Mouse (Mus musculus) neural tube, embryonic 10.5 days (tissue): Measurements from ENCODE around the gene Plxna4.

Experiments used
- DNase-seq: peaks from one replicate; pipeline ENCODE4 v3.0.0-alpha.2; 2017; ENCODE audit warnings: low spot score; ENCODE audit errors: extremely low spot score

Plxna4 gene

DNA sequence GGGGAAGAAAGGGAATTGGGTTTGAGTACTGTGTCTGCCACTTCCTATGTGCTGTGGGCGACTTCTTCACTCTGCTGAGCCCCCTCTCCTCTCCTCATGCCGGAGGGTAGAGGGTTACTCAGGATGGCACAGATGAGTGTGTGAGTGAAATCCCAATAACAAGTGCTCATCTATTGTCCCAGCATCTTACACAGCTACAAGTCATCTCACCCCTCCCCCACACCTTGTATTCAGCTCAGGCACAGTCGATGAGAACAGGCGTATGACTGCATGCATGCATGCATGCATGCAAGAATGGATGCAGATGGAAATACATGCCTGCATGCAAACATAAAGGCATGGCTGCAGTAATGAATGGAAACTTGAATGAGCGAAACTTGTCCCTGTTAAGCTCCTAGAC is 327.7 kb downstream of the Plxna4 start:
- DNase-seq: no peak

DNA sequence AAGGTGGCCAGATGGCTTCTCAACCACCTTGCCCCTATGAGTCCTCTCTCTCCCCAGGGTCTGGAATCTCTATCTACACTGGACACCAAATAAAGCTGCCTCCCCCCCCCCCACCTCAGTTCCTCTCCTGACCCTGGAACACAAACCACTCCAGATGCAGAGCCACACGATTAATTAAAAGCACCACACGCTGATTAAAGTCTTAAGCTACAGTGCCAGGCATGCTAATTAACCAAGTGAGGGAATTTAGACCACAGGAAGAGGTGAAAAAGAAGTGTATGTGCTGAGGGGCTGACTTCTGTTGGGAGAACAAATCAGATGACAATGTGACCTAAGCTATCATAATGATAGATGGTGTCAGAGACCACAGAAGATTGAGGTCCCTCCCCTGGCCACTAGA is 332.8 kb downstream of the Plxna4 start:
- no peak for DNase-seq

DNA sequence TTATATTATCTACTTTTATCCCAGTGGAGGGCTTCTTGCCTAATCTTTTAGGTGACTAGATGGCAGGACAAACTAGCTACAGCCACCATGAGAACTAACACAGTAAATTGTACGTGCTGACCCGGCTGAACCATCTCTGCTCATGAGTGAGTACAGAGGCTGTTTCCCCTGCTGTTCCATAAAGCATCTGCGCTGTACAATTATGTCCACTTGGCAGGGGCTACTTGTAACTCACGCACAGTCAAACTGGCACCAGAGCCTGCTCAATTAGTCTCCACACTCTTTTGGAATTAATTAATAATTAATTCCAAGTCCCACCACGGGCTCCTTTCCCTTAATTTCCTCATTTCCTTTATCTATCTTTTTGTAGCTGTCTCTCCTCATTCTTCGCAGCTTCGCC is 335.8 kb downstream of the Plxna4 start:
- no peak for DNase-seq

DNA sequence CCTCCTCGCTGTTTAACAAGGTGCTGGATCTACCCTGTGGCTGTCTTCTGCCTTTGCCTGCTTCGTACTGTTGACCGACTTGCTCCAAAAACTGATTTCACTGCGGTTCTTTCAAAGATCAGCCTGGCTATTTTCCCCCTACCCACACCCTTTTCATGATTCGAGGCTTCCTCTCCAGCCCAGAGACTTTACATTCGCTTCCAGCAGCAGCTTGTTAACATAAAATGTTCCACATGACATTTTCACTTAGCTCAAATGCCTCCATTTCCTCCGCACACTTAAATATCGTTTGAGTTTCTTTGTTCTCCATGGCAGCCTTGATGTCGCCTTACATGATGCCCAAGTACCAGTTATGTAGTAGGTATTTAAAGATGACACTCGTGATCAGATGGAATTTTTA is 336.3 kb downstream of the Plxna4 start:
- no peak for DNase-seq

DNA sequence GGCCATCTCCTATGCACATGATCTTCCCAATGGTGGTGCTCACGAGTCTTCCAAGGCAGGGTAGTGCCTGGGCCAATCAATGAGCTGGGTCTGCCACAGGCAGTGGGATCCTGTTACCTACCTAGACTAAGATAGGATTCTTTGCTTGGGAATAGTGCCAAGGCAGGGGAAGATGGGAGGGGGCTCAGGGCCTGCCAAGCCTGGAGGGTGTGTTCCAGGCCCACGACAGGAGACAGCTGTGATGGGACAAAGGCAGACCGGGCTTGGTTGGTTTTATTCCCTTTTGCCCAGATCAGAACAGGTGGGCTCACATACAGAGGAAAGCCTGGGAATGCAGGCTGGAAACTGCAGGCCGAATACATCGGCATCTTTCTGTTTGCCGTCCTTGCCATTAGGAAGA is 342.0 kb downstream of the Plxna4 start:
- no peak for DNase-seq

DNA sequence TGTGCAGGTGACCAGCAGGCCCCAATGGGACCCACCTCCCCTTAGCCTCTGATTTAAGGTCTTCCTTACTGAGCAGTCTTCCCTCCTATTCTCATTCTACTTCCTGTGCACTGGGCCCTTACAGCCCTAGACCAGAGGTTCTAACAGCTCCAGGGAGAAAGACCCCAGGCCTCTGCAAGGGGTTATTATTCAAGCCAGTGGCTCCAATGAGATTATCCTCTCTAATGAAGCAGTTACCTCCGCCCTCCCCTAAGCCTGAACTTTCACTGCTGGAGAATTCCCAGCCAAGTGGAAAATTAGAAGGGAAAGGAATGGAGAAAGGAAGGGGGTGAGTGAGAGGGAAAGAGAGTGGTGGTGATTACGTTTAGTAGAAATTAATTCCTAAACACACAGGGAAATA is 345.0 kb downstream of the Plxna4 start:
- DNase-seq: no peak

DNA sequence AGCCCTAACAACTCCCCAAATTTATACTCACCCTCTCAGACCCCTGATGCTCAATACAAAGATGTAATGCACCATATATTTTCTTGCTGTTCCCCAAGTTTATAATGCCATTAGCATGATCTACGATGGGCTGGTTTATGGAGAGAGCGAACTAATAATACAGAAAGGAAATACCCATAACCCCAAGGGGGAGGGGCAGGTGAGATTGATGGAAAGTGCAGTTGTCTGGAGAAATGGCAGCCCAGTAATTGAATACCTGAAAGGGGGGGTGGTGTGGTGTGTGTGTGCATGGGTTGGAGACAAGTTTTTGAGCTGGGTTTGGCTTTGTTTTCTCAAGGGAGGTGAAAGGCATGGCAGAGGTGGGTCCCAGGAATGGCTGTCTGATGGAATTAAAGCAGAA is 356.6 kb downstream of the Plxna4 start:
- no peak for DNase-seq

DNA sequence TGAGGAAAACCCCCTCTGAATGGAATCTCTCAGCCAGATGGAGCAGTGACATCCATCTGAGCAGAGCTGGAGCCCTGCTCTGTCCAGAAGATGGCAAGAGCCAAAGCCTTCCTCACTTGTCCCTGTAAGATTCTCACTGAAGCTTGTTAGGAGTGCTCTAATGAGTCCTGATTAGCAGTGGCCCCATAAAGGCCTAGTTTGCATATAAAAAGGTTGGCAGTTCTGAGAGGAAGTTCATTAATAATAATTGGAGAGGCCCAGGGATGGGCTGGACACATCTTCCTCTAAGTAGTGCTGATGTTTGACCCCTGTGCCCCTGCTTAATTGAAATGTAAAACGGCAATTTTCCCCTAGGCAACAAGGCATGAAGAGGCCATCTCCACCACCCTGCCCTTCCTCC is 361.4 kb downstream of the Plxna4 start:
- DNase-seq: no peak

DNA sequence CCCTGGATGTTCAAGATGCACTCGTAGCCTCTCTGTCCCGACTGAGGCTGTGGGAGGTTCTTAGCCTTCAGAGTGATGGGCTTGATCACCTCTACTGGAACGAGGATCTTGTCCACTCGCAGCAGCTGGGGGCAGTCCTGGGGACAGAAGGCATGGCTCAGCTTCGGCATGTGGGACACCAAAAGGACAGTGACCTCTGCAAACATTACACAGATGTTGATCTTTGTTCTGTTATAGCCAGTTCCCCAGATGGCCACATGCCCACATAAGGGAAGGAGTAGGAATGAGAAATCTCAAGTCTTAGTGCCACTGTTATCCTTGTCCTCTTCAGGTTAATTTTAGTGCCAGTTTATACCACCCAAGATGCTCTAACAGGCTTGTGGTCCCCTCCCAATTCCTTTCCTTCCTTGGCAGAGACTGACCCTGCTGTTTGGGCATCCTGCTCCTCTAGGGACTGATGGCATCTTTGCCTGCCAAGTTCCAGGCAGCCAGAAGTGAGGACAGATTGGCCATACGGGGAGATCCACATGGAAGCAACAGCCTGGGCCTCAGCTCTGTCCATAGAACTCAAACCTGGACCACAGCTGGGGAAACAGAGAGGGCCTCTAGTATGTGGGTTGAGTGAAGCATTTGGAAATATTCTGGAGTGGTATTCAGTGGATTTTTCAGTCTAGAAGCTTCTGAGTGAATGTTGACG is 363.8 kb downstream of the Plxna4 start:
- DNase-seq: no peak

DNA sequence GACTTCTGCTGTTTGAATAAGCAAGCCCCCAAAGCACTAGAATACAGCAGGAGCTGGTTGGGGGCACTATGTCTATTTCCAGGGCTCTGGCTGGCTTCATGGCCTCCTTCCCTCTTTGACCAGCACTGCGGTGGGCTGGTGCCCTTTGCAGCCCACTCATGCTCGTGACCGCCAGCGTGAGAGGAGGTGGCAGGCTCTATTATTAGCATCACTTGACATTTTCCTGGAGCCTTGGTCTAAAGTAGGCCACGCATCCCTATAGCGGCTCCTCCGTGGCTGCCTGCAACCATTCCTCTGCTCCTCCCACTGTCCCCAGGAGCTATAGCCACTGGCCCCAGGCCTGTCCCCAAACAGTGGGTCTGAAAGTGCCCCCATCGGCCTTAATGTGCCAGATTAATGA is 367.2 kb downstream of the Plxna4 start:
- DNase-seq: no peak

DNA sequence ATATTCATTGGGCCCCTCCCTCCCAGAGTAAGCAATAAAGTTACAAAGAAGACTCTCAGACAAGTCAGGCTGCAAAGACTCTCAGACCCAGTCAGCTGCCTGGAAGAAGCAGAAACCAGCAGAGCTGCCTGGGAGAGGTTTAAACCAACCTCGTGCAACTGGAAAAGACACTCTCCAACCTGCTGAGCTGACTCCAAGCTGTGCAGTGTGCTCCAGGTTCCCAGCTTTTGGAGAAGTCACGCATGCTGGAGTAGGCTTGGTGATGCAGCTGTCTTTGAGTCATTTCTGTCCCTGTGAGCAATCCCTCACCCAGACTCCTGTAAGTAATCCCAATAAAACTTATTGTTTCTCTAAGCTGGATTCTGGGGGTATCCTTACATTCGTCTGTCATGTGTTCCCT is 369.4 kb downstream of the Plxna4 start:
- no peak for DNase-seq

DNA sequence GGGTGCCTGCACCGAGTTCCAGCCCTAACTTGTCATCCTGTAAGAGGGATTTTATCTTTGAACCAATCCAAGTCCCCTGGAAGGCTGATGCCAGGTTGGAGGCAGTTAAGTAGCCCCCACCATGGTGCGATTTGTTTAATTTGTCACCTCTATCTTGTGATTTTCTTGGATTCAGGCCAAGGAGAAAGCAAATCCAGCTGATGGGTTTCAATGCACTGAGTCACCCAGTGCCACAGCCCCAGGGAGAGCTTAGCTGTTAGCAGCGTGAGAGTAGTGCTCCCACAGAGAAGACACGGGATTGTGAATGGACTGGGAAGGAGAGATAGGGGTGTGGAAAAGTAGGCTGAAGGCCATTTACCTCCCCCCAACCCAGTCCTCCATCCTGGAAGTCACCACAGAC is 375.6 kb downstream of the Plxna4 start:
- DNase-seq: no peak

DNA sequence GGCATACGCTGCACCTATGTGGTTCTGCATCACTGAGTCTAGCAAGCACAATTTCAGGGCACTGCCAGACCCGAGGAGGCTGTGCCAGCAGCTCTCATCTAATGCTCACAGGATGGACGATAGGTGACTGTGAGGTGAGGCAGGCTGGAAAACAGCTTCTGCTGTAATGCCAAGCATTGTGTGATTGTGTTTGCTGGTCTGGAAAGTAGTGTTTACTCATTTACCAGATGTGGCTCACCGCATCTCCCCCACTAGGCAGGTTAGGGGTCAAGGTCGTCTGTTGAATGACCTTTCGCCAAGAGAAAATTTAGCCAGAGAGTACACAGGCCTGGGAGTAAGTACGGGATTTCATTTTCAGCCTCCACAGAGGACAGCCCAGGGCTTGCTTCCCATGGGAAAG is 377.9 kb downstream of the Plxna4 start:
- DNase-seq: no peak

DNA sequence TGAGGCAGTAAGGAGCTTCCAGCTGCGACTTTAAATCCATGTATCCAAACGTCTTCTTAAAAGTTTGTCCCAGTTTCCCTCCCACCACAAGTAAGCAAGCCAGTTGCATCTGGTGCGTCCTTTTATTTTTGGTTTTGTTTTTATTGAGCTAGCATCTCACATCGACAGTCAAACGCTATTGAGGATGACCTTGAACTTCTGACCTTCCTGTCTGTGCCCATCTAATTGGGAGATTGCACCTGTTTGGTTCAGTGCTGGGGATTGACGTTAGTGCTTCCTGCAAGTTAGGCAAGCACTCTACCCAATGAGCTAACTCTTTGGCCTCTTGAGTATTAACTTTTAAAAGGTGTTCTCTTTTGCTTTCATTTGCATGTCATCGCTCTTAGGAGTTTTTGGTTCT is 379.0 kb downstream of the Plxna4 start:
- no peak for DNase-seq

DNA sequence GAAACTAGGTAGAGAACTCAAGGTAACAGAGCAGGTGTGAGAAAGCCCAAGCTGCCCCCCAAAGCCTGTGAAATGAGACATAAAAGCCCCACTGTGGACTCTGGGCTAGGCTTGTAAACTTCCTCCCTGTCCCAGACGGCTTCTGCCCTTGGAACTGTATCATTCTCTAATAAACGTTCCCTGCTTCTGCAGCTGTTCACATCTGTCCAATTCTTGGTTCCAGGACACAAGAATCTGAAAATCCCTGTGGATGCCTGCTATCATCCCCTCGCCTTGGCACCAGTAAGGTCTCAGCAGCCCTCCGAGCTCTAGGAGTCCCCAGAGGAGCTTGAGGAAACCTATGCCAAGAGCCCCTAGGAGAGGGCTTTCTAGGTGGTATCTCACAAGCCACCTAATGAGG is 383.7 kb downstream of the Plxna4 start:
- no peak for DNase-seq

DNA sequence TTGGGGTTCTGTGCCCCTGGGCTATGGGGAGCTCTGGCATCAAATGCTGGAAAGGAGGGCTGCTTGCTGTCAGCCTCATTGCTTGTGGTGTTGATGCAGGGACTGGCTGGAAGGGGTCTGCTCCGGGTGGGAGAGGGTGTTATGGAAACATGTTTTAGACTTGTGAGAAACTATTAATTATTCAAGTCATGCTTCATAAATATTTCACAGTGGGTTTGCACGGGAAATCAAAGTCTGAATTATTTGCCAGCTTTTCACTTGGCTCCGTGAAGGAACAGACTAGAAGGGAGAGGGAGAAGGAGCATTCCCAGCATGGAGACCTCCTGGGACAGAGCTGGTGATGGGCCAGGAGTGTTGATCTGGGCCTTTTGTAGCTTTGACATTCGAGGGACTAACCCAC is 384.6 kb downstream of the Plxna4 start:
- no peak for DNase-seq

DNA sequence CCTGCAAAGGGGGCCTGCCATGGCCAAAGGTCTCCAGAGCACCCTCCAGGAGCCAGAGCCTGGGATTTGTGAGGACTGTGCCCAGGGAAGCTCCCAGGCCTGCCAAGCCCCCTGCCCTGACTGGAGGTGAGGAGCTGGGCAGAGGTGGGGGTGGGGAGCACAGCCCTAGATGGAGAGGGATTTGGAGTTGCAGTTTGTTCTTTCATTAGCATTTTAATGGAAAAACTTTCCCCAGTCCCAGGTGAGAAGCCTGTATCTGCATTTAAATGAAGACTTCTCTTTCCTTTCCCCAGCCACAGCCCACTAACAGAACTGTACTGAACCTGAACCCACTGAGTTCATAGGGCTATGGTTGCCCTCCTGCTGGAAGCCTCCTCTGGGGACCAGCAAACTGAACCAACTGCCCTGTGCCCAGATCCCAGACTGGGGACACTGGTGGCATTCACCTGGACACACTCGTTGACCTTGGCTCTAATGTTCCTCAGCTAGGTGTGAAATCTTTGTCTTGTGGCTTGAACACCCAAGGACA is 385.3 kb downstream of the Plxna4 start:
- no peak for DNase-seq

DNA sequence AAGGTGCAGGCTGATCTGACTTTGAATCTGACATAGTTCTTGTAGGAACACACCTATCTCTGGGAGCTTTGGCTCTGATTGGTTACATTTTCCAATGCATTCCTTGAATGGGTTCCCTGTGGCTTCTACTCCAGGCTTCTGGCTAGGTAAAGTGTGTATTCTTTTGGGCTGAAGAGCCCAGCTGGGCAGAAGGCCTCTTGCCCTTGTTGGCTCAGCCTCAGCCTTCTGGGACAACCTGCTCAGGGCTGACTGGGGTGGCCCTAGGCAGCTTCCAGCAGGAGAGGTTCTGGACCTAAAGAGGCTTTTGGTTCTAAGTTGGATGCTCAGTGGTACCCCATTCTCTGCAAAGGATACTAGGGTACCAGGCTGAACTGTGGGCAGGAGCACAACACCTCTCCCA is 386.5 kb downstream of the Plxna4 start:
- DNase-seq: no peak

DNA sequence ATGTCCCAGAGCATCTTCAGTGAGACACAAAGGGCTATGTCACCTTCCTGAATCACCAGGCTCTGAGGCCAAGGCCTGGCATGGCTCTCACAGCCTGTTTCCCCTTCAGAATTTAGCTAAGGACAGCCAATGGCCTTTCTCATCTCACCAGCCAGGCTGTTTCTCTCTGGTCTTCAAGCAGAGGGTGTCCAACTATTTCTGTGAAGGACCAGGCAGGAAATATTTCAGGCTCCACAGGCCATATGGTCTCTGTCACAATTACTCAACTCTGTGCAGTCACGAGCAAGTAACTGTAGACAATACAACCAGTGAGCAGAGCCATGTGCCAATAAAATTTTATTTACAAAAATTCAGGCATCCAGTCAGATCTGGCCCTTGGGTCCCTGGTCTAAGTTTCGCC is 388.4 kb downstream of the Plxna4 start:
- DNase-seq: no peak

DNA sequence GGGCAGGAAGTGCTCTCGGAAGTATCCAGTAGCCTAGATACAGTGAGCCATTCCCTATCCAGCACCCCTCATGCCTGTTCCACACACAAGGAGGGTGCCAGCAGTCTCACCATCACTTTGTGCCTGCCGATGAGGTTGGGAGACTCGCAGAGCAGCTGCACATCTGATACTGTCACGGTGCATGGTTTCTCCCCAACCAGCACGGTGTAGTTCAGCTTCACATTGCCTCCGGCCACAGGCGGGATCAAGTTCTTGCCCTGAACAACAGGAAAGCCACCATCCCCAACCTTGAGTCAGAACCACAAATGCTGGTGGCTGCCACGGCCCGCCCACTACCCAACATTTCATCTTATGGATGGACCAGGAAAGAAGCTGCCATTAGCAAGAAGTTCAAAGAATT is 391.1 kb downstream of the Plxna4 start:
- DNase-seq: no peak

DNA sequence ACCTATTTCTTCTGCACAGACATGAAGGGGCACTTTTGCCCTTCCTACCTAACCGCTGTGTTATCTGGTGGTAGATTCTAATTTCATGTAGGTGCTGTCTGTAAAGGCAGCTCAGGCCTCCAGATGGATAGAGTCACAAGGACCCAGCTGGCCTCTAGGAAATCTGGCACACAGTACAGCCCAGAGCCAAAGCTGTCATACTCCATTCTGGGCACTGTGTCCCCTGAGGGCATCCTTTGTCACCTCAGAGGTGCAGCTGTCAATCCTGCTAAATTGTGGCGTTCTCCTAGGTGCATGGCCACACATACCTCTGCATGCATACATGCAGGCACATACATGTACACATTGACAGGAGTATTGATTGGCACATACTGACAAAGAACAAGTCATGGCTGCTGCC is 394.9 kb downstream of the Plxna4 start:
- no peak for DNase-seq

DNA sequence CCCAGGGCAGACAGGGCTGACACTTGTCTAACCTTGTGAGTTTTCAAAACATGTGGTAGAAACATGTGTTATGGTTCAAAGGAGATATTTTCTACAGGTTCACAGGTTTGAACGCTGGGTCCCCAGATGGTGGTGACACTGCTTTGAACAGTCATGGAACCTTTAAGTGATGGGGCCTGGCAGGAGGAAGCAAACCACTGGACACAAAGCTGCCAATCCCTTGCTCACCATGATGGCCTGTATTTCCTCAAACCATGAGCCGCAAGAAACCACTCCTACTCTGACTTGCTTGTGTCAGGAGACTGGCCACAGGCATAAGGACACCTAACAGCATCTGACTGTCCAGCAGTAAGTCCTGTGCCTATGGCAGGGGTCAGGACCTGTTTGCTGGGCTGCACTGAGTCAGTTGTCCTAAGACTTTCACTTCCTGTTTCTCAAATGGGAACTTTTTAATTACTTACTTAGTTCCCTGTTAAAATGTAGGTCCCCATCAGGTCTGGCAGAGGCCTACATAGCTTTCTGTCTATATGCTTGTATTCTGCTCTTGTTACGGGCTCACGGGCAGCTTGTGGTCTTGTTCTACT is 403.5 kb downstream of the Plxna4 start:
- no peak for DNase-seq

DNA sequence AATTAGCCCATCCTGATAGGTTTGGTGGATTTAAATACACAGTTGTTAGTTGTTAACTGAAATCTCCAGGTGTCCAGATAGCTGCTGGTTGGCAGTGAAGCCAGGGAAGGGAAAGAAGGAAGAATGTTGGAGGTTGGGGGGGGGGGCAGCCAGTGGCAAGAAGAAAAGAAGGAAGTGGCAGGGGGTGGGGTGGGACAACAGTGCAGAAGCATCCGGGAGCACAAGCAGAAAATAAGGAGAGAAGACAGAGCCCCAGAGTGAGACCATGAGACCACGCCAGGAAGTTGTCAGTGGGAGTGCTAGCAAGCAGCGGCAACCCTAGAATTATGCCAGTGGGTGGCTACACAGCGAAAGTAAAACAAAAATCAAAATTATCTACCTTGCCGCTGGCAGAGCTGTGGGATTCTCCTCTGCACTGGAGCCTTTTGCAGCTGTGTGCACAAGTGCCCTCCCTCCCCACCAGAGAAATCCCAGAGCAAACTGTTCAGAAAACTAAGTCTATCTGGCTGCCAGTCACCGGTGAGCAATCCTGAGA is 404.3 kb downstream of the Plxna4 start:
- DNase-seq: no peak
